Mouse (Mus musculus) embryonic facial prominence, embryonic 10.5 days (tissue): ENCODE data around the gene Ttc19. TPM values are rescaled to one million over a fixed set of nuclear protein-coding genes. Genes with fewer than 3 reads are reported as not detected.
A peak's percentile ranks its signal among the peaks of the same experiment; 100 is the strongest.
"Not testable (repeated sequence)": the region's sequence is repeated elsewhere in the genome, so short reads cannot be mapped to it uniquely, and the experiment has no call there.

ENCODE experiments used
- DNase-seq: peaks from one replicate; pipeline ENCODE4 v3.0.0-alpha.2; 2017; ENCODE audit warnings: low spot score
- H3K27ac ChIP-seq: fragments of 300-500 bp; sonication (generic); replicated peaks from 2 replicates; pipeline ENCODE4 v1.5.1; 2016; ENCODE audit warnings: mild to moderate bottlenecking
- H3K27me3 ChIP-seq: fragments of 300-500 bp; sonication (generic); replicated peaks from 2 replicates; pipeline ENCODE4 v1.6.1; 2016; ENCODE audit warnings: low read depth, mild to moderate bottlenecking; ENCODE audit not compliant: poor library complexity, severe bottlenecking
- H3K36me3 ChIP-seq: fragments of 300-500 bp; sonication (generic); replicated peaks from 2 replicates; pipeline ENCODE4 v1.6.1; 2016; ENCODE audit warnings: mild to moderate bottlenecking, moderate library complexity
- H3K4me1 ChIP-seq: fragments of 300-500 bp; sonication (generic); 2 replicates; pipeline ENCODE4 v1.6.1; 2016
- H3K4me3 ChIP-seq: fragments of 300-500 bp; sonication (generic); 2 replicates; pipeline ENCODE4 v1.5.1; 2016; ENCODE audit warnings: mild to moderate bottlenecking, moderate library complexity
- H3K9me3 ChIP-seq: fragments of 300-500 bp; sonication (generic); 2 replicates; pipeline ENCODE4 v1.6.1; 2016; ENCODE audit warnings: mild to moderate bottlenecking
- WGBS: fragments of 180-500 bp; shearing (Covaris S2); methylation state at CpG from one replicate; pipeline ENCODE4 v1.1.7; 2016; 5-methylcytosine and 5-hydroxymethylcytosine counted together
- polyA plus RNA-seq: library from polyadenylated mRNA; unstranded; fragments of >200 nt; fragmentation: Nextera tagmentation; extraction: Ambion mirVana; gene quantifications from 2 replicates; pipeline ENCODE4 v1.2.1, GENCODE M21; 2016

The Ttc19 gene
- polyA plus RNA-seq, 1 experiment from 2014 or later = 18.3 TPM

- Histone ChIP-seq H3K4me3 (no peak overlapping the region), H3K27ac (no peak overlapping the region), H3K36me3 (peaks cover 9% of the 10 kb centered on the region), H3K9me3 (no peaks in the 10 kb centered on the region), H3K27me3 (no peaks in the 10 kb centered on the region), H3K4me1 (peaks cover 53% of the 10 kb centered on the region)
- DNase-seq = no peak
- 81% methylated on average over 7 of the region's 7 CpGs for WGBS
These were observed 17.3 kb upstream of the Ttc19 start for GRCm38 (mm10) chr11:62264018-62264417.

DNA sequence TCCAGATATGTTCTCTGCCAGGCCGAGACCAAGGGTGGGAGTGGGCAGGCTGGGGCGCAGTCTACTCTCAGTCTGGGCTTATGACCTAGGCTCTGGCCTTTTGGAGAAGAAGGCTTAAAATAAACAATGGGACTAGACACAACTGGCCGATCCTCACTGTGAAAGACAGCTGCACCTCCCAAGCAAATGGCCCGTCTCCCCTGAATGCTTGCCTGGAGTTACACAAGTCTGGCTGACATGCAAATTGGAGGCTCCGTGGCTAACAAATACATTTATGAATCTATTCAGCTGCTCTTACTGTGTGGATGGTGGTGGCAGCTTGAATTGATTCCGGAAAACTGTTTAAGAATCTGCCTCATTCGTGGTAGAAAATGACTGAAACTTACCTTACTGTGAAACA lies 15.6 kb upstream of the Ttc19 start:
- peaks cover 9% of the 10 kb centered on the region for H3K36me3 ChIP-seq
- no peak overlapping the region for H3K27ac ChIP-seq
- no peak for DNase-seq
- no peaks in the 10 kb centered on the region for H3K27me3 ChIP-seq
- H3K4me1 ChIP-seq = peaks cover 52% of the 10 kb centered on the region
- H3K9me3 ChIP-seq = no peaks in the 10 kb centered on the region
- WGBS = 86% methylated on average over 7 of the region's 7 CpGs
- H3K4me3 ChIP-seq = no peak overlapping the region

- Histone ChIP-seq H3K4me1 (peaks cover 53% of the 10 kb centered on the region), H3K27me3 (no peaks in the 10 kb centered on the region), H3K9me3 (no peaks in the 10 kb centered on the region), H3K4me3 (no peak overlapping the region), H3K27ac (no peak overlapping the region; the same call in 1 of the 2 replicates), H3K36me3 (peaks cover 9% of the 10 kb centered on the region)
- DNase-seq = no peak
- 60% methylated on average over 17 of the region's 17 CpGs for WGBS
These were observed 14.6 kb upstream of the Ttc19 start for GRCm38 (mm10) chr11:62266466-62267214.

- Histone ChIP-seq H3K4me3 (no peak overlapping the region), H3K9me3 (no peaks in the 10 kb centered on the region), H3K27ac (no peak overlapping the region), H3K36me3 (peaks cover 9% of the 10 kb centered on the region), H3K27me3 (no peaks in the 10 kb centered on the region), H3K4me1 (peaks cover 53% of the 10 kb centered on the region)
- 71% methylated on average over 8 of the region's 8 CpGs for WGBS
- DNase-seq = no peak
These were observed 12.9 kb upstream of the Ttc19 start for GRCm38 (mm10) chr11:62268381-62268780.

DNA sequence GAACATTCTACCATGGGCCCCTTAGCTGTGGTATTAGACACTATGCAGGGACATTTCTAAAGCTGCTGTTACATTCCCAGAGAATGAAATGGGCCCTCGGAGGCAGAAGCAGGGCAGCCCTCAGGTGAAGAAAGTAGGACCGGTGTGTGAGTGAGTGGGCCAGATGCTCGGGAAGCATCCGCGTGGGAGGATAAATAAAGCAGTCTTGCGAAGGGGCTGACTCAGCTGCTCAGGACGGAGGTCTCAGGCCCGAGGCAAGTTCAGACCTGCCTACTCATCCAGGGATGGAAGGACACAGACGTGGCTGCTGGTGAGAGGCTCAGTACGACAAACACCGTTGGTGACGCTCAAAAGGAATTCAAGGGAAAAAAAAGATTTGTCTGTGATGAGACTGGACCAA lies 12.2 kb upstream of the Ttc19 start:
- 64% methylated on average over 12 of the region's 12 CpGs for WGBS
- Histone ChIP-seq H3K36me3 (peaks cover 9% of the 10 kb centered on the region), H3K9me3 (no peaks in the 10 kb centered on the region), H3K4me1 (peaks cover 53% of the 10 kb centered on the region), H3K4me3 (no peak overlapping the region), H3K27ac (no peak overlapping the region), H3K27me3 (no peaks in the 10 kb centered on the region)
- DNase-seq = peak; percentile 41

DNA sequence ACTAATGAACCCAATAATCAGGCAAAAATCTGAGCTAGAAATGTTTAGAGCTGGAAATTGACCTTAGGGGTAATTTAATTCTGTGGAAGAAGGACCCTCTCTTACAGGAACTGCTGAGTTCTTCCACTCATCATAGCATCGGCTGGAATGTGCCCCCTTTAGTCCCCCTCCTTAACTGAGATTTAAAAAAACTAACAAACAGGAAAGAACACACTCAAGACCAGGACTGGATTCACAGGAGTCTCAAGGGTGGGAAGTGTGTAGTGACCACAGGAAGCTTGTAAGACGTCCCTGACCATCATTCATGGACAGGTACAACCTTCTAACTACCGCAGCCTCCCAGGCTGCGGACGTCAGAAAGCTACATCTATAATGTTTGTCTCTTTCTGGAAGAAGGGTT lies 10.4 kb upstream of the Ttc19 start:
- WGBS = 48% methylated on average over 5 of the region's 5 CpGs
- H3K9me3 ChIP-seq = no peaks in the 10 kb centered on the region
- no peak overlapping the region for H3K27ac ChIP-seq
- no peak overlapping the region for H3K4me3 ChIP-seq
- no peaks in the 10 kb centered on the region for H3K27me3 ChIP-seq
- H3K4me1 ChIP-seq = peaks cover 49% of the 10 kb centered on the region
- H3K36me3 ChIP-seq = peaks cover 9% of the 10 kb centered on the region; the same call in 1 of the 2 replicates
- DNase-seq = no peak

GRCm38 (mm10) chr11:62277086-62277485 lies 4.2 kb upstream of the Ttc19 start:
- no peak for DNase-seq
- no peak overlapping the region for H3K4me3 ChIP-seq
- no peaks in the 10 kb centered on the region for H3K9me3 ChIP-seq
- H3K27ac ChIP-seq = no peak overlapping the region
- no peaks in the 10 kb centered on the region for H3K36me3 ChIP-seq
- peaks cover 14% of the 10 kb centered on the region for H3K4me1 ChIP-seq
- H3K27me3 ChIP-seq = no peaks in the 10 kb centered on the region
- 55% methylated on average over 8 of the region's 8 CpGs for WGBS

DNA sequence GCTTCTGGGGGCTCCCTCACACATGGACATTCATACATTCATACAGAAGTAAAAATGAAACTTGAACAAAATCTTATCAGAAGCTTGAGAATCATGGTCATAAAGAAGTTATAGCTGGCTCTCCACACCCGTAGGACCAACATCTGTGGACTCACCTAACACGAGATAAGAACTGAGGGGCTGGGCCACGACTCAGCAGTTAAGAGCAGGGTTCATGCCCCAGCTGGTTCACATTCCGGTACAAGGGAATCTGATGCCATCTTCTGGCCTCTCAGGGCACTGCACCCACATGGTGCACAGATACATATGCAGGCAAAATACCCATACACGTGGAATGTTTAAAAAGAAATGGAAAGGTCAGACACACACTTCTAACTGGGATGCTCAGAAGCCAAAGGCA lies 3.2 kb upstream of the Ttc19 start:
- no peaks in the 10 kb centered on the region for H3K27me3 ChIP-seq
- H3K36me3 ChIP-seq = 0 out of 2 replicates have a peak, but pooled peaks cover 4% of the 10 kb centered on the region
- H3K9me3 ChIP-seq = no peaks in the 10 kb centered on the region
- peak; percentile 79 for DNase-seq
- H3K4me1 ChIP-seq = peaks cover 17% of the 10 kb centered on the region
- no peak overlapping the region for H3K27ac ChIP-seq
- H3K4me3 ChIP-seq = no peak overlapping the region
- WGBS = 26% methylated on average over 5 of the region's 5 CpGs

GRCm38 (mm10) chr11:62281601-62281997 lies 326 bp downstream of the Ttc19 start:
- Histone ChIP-seq H3K4me1 (peaks cover 17% of the 10 kb centered on the region), H3K4me3 (peak overlapping the region; percentile 90), H3K36me3 (peaks cover 39% of the 10 kb centered on the region), H3K27ac (peak overlapping the region; percentile 89), H3K27me3 (no peaks in the 10 kb centered on the region), H3K9me3 (no peaks in the 10 kb centered on the region)
- DNase-seq = no peak
- 1% methylated on average over 57 of the region's 57 CpGs for WGBS

DNA sequence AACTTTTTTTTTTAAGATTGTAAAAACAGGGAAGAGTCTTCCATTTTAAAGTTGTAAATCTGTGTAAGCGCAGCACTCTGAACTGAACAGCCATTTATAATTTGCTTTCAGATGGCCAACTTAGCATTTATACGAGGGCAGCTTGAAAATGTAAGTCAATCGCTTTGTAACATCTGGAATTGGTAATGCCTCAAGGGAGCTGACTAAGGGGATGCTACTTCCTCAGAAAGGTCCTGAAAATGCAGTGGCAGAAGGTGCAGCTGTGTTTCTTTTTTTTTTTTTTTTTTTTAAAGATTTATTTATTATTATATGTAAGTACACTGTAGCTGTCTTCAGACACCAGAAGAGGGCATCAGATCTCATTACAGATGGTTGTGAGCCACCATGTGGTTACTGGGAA lies 2.7 kb downstream of the Ttc19 start:
- 86% methylated on average over 3 of the region's 3 CpGs for WGBS
- not testable (repeated sequence) for H3K4me3 ChIP-seq, H3K9me3 ChIP-seq, H3K27ac ChIP-seq, H3K27me3 ChIP-seq, DNase-seq
- peaks cover 60% of the 10 kb centered on the region for H3K36me3 ChIP-seq
- H3K4me1 ChIP-seq = peaks cover 13% of the 10 kb centered on the region

DNA sequence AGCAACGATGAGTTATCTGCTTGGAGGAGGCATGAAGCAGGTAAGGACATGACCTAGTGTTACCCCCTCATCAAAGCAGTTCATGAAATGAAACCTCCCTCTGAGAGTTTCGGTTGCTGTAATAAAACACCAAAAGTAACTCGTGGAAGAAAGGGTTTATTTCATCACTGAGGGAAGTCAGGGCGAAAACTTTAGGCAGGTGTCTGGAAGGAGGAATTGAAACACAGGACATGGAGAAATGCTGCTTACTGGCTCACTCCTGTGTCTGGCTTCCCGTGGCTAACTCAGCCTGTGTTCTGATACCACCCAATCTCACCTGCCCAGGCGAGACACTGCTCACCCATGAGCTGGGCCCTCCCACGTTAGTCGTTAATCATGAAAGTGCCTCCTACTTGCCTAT lies 3.7 kb downstream of the Ttc19 start:
- H3K4me1 ChIP-seq = peaks cover 13% of the 10 kb centered on the region
- no peak for DNase-seq
- no peak overlapping the region for H3K4me3 ChIP-seq
- whole genome bisulfite sequencing = 90% methylated on average over 8 of the region's 8 CpGs
- no peak overlapping the region for H3K27ac ChIP-seq
- H3K9me3 ChIP-seq = no peaks in the 10 kb centered on the region
- H3K36me3 ChIP-seq = peaks cover 67% of the 10 kb centered on the region
- H3K27me3 ChIP-seq = no peaks in the 10 kb centered on the region

DNA sequence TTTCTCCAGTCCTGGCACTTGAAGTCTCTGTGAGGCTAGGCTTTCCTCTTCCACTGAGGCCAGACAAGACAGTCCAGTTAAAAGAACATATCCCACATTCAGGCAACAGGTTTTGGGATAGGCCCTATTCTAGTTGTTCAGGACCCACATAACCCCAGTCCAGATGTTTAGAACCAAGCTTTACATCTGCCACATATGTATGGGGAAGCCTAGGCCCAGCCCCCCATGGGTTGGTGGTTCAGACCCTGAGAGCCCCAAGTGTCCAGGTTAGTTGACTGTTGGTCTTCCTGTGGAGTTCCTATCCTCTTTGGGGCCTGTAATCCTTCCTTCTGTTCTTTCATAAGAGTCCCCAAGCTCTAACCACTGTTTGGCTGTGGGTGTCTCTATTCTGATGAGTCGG lies 6.4 kb downstream of the Ttc19 start:
- DNase-seq = no peak
- Histone ChIP-seq H3K36me3 (peaks cover 77% of the 10 kb centered on the region), H3K27ac (no peak overlapping the region), H3K4me3 (no peak overlapping the region), H3K4me1 (no peaks in the 10 kb centered on the region), H3K27me3 (no peaks in the 10 kb centered on the region), H3K9me3 (no peaks in the 10 kb centered on the region)
- 95% methylated on average over 1 of the region's 1 CpGs for WGBS

DNA sequence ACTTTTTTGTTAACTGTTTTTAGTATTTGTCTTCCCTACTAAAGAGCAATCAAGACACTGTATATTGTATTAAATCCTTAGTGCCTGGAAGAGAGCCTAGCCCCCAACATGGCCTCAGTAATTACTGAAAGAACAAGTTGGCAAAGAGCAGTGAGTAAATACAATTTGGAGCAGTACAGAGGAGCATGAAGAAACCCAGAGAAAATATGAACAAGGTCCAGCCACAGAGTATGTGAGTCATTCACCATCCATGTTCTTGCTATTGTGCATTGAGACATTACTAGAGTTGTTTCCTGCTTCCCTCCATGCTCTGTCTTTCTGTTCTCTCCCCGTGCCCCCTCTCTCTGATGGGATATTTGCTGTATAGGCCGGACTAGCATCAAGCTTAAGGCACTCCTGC lies 12.8 kb downstream of the Ttc19 start:
- Histone ChIP-seq H3K27me3 (no peaks in the 10 kb centered on the region), H3K27ac (no peak overlapping the region), H3K4me1 (no peaks in the 10 kb centered on the region), H3K9me3 (no peaks in the 10 kb centered on the region), H3K4me3 (no peak overlapping the region), H3K36me3 (peaks cover 55% of the 10 kb centered on the region)
- no peak for DNase-seq
- whole genome bisulfite sequencing = 92% methylated on average over 2 of the region's 2 CpGs
